Mouse (Mus musculus) adrenal gland, adult 18-20 months (tissue): ENCODE data around the gene Cmpk1. TPM values are rescaled to one million over a fixed set of nuclear protein-coding genes. Genes with fewer than 3 reads are reported as not detected.
A peak's percentile ranks its signal among the peaks of the same experiment; 100 is the strongest.

ENCODE experiments used
- DNase-seq, 2 experiments: peaks; one replicate each; pipeline ENCODE4 v3.0.0; 2021 to 2022; ENCODE audit warnings: low spot score in 2 of 2
- total RNA-seq, 2 experiments: library from RNA; stranded (reverse); gene quantifications; 1 replicate in 1 of 2; 2 replicates in 1 of 2; pipeline ENCODE4 v1.2.3; 2021

The Cmpk1 gene
- total RNA-seq, 2 experiments from 2014 or later, result 110 to 127 TPM

GRCm38 (mm10) chr4:114946416-114946815, 40.6 kb downstream of the Cmpk1 start:
- no peak for DNase-seq

DNA sequence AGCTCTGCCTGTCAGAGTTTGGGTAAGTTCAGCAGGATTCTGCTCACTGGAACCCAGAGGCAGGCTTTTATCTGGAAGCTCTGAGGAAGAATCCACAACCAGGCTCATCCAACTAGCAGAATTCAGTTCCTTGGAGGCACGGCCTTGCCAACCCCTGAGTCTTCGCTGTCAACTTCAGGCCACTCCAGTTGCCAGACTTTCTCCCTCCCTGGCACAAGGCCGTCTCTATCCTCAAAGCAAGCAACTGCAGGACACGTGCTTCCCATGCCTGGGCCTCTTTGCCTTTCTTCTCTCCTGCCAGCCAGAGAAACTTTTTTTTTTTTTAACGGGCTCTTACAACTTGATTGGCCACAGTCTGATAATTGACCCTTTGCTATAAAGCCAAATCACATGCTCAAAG, 42.0 kb downstream of the Cmpk1 start:
- no peak for DNase-seq

DNA sequence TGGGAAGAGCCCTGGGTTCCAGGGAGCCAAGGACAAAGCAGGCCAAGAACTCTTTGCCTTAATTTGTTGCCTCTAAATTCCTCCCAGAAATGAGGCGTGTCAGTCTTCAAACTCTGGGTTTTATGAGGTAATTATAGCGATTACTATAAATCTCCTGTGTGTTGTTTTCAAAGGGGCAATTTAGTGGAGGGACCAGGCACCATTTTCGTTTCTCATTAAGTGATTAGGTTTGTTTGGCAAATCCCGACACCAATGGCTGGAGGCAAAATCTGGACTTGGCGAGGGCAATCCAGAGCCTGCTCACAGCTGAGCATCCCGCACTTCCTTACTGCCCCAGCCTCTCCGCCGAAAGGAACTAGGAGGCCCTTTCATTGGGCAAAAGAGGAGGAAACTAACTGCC, 44.5 kb downstream of the Cmpk1 start:
- no peak for DNase-seq

DNA sequence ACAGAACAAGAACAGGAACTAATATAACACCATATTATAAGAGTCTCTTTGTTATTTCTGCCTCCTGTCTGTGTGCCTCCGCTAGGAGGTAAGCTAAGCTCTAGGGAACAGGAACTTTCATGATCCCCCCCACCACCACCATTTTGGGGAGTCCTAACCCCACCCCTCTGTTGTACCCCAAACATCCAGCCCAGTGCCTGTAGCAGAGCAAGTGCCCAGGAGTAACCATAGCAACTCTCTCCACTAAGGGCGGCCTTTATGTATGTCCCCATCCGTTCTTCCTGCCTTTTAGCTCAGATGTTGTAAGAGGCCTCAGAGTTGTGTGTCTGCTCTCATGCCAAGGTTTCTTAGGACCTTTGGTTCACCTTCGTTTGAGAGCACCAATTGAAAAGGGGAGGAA, 44.9 kb downstream of the Cmpk1 start:
- no peak for DNase-seq

DNA sequence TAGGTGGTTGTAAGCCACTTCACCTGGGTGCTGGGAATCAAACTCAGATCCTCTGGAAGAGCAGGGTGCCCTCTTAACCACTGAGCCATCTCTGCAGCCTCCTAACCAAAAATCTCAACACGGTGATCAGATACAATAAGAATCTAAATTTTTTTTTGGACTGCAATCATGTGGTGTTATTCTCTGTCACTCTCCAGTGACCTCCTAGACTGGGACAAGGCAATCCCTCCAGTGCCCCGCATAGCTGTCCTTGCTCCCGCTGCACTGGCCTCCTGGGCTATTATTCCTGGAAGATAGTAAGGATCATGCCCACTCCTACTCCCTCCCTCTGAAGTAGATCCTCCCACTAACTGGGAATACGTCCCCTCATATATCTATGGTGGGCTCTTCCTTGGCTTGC, 45.7 kb downstream of the Cmpk1 start:
- no peak for DNase-seq

- DNase-seq, result no peak
Observed at GRCm38 (mm10) chr4:114938248-114938647, 48.8 kb downstream of the Cmpk1 start.

GRCm38 (mm10) chr4:114937459-114938047, 49.5 kb downstream of the Cmpk1 start:
- DNase-seq, result no peak

DNA sequence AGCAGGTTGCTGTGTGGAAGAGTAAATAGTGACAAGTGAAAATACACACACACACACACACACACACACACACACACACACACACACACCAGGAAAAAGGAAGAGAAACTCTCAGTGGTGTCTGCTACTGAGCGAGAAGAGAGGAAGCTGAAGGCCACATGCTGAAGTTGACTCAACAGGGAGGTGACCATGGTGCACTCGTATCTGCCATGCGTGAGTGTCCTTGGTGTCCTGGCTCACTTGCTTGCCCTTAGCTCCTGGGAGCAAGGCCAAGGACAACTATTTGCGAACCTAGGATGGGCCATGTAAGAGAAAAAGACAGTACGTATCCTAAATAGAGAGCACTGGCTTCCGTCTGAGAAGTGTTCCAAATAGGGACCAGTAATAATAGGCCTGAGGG, 52.9 kb downstream of the Cmpk1 start:
- no peak for DNase-seq

GRCm38 (mm10) chr4:114932747-114933146, 54.3 kb downstream of the Cmpk1 start:
- no peak for DNase-seq

DNA sequence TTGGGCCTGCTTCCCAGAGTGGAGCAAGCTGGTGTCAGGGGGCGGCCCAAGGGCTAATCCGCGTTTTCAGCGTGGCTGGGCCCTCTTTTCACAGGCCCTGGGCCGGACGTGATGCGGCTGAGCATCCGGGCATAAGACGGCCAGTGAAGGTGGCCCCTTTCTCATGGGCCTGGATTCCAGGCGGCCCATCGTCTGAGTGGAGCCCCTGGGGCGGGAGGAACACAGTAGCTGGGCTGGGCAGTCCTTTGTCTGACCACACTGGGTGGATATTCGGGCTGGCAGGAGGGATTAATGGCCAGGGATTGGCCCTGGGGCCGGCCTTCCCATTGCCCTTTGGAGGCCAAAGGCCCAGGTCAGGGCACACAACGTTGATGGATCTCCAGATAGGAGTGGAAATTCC, 57.9 kb downstream of the Cmpk1 start:
- no peak for DNase-seq

DNA sequence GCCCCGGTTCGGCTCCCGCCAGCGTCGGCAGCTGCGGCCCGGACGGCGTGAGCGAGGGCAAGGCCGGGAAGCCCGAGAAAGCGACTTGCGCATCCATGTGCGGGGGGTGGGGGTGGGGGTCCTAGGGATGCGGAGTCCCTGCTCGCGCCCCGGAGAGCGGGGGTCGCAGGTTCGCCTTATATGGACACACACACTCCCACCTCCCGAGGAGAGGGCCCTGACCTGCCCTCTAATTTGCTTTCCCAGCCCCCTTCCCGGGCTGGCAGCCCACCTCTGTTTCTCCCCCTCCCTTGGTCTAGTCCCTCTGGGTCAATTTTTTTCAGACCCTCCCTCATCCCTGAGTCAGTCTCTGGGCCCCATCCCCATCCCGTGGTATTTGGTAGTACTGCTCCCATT, 61.1 kb downstream of the Cmpk1 start, which contains the start of gene Foxe3:
Gene Foxe3 (minus strand): TSS at position 97 of the 396 bp plus-strand sequence.
- no peak for DNase-seq

- peak; percentile 47 to 52 for DNase-seq
Observed at GRCm38 (mm10) chr4:114924971-114925916, 61.8 kb downstream of the Cmpk1 start.

DNA sequence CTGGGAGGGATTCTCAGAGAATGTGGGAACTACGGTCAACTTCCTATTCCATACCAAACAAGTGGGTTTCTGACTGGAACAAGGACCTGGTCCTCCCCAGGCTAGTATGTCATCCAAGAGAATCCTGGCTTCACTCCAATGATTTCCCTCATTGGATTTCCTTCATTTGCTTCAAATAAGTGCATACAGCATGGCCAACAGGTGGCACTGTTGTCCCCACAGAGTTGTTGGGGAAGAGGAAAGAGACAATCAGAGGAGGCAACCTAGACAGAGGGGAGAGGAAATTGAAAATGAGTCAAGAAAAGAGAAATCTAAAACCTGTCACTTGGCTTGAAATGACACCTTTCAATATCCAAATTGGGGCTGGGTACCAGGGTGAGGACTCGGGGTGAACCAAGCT, 70.0 kb downstream of the Cmpk1 start:
- DNase-seq, result peak; percentile 63 to 71

DNA sequence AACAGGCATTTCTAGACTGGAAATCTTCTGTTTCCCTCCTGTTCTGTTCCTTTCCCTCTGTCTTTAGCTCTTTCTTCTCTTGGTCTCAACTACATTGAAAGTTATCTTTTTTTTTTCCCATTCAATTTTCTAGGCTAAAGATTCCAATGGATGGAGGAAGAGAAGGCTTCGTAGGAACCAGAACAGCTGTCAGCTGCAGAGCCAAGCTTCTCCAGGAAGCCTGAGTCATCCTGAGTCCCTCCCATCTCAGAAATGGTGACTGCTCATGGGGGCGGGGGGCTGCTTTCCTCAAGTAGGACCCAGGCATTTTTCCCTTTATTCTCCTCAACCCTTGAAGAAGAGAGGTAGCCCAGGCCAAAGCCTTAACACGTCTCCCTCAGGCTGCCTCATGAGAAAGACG, 71.0 kb downstream of the Cmpk1 start:
- DNase-seq, result no peak

GRCm38 (mm10) chr4:114913594-114913962, 73.5 kb downstream of the Cmpk1 start:
- DNase-seq, result peak; percentile 54 to 58

DNA sequence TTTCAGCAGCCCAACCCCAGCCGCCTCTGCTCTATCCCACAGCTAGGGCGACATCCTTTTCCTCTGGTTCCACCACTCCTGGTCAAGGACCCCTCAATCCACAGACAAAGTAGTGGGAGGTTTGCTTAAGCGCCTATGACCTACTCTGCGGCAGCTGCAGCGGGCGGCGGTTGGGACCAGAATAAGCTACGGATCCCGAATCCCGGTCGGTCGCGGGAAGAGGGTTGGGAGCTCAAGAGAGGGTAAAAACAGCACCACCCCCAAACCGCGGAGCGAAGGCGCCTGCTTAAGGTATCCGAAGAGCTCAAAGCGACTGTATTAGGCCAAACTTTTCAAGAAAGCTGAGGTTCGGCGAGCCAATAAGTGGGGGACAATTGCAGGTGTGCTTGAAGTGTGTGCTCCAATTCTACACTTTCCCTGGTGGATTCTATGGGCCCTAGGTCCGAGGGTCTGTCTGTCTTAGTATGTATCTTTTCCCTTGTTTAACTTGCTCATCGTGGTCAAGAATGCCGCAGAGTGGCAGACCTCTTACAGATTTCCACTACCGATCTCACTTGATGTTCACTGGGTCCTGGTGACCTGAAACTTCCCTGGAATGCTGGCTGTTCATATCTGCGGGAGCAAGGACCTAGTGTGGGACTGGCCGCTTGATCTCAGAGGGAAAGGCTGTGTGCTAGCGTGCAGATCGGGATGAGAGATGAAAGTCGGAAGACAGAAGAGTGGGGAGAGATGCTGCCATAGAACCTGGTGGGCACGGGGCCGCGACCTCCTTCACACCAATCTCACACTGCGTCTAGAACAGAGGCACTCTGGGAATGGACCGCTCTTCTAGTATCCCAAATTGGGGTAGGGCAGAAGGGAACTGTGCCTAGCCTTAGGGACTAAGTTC, 74.1 kb downstream of the Cmpk1 start:
- no peak for DNase-seq

GRCm38 (mm10) chr4:114909602-114910484, 77.2 kb downstream of the Cmpk1 start:
- peak in 1 of 2 experiments; percentile 49 for DNase-seq
